Mouse (Mus musculus) forebrain, embryonic 13.5 days (tissue): Measurements from ENCODE around the gene Lgals2. TPM values are rescaled to one million over a fixed set of nuclear protein-coding genes. Genes with fewer than 3 reads are reported as not detected.
"Not testable (repeated sequence)": the region's sequence is repeated elsewhere in the genome, so short reads cannot be mapped to it uniquely, and the experiment has no call there.

Experiments
- ATAC-seq: fragments of 200-750 bp; cut with Nextera tagmentation; 2 replicates; pipeline ENCODE4 v1.8.0; 2017
- H3K27ac ChIP-seq: fragments of 300-500 bp; sonication (generic); 2 replicates; pipeline ENCODE4 v1.5.1; 2015; ENCODE audit warnings: inconsistent platforms, mild to moderate bottlenecking, moderate library complexity
- H3K27me3 ChIP-seq: fragments of 300-500 bp; sonication (generic); 2 replicates; pipeline ENCODE4 v1.6.1; 2015; ENCODE audit warnings: mild to moderate bottlenecking, inconsistent platforms
- H3K36me3 ChIP-seq: fragments of 300-500 bp; sonication (generic); 2 replicates; pipeline ENCODE4 v1.6.1; 2015; ENCODE audit warnings: mild to moderate bottlenecking, inconsistent platforms; ENCODE audit not compliant: poor library complexity, severe bottlenecking
- H3K4me1 ChIP-seq: fragments of 300-500 bp; sonication (generic); 2 replicates; pipeline ENCODE4 v1.6.1; 2015; ENCODE audit warnings: inconsistent platforms
- H3K4me2 ChIP-seq: fragments of 300-500 bp; sonication (generic); 2 replicates; pipeline ENCODE4 v1.6.1; 2015; ENCODE audit warnings: inconsistent platforms, mild to moderate bottlenecking, moderate library complexity
- H3K4me3 ChIP-seq: fragments of 300-500 bp; sonication (generic); 2 replicates; pipeline ENCODE4 v1.5.1; 2015; ENCODE audit warnings: mild to moderate bottlenecking, inconsistent platforms
- H3K9ac ChIP-seq: fragments of 300-500 bp; sonication (generic); 2 replicates; pipeline ENCODE4 v1.6.1; 2015; ENCODE audit warnings: mild to moderate bottlenecking, inconsistent platforms
- H3K9me3 ChIP-seq: fragments of 300-500 bp; sonication (generic); replicated peaks from 2 replicates; pipeline ENCODE4 v1.6.1; 2016; ENCODE audit warnings: inconsistent platforms
- WGBS: fragments of 180-500 bp; shearing (Covaris S2); methylation state at CpG from one replicate; pipeline ENCODE4 v1.1.7; 2015; 5-methylcytosine and 5-hydroxymethylcytosine counted together
- polyA plus RNA-seq: library from polyadenylated mRNA; unstranded; fragments of >200 nt; fragmentation: Nextera tagmentation; extraction: Ambion mirVana; gene quantifications from 2 replicates; pipeline ENCODE4 v1.2.1, GENCODE M21; 2015

Lgals2 gene
- polyA plus RNA-seq, 1 experiment from 2014 or later = not detected

DNA sequence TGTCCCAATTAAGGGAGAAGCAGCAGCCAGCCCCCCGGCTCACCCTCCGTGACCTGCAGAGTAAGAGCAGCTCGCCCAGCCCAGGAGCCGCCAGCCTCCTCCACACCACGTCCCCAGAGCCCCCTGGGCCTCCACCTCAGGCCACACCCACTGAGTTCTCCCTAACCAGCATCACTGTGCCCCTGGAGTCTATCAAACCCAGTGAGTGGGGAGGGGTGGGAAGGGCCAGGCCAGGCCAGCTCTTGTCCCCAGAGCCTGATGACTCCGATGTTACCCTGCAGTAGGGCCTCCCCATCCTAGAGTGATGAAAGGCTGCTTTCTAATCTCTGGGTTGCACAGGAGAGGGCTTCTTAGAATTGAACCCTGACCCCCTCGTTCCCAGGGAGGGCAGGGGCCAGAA, 37.1 kb upstream of the Lgals2 start:
- H3K4me2 ChIP-seq = no peak overlapping the region
- WGBS = 74% methylated on average over 7 of the region's 7 CpGs
- H3K9ac ChIP-seq = no peak overlapping the region
- H3K4me3 ChIP-seq = no peak overlapping the region
- no peak overlapping the region for H3K27ac ChIP-seq
- no peaks in the 10 kb centered on the region for H3K9me3 ChIP-seq
- H3K36me3 ChIP-seq = peaks cover 76% of the 10 kb centered on the region
- H3K4me1 ChIP-seq = no peaks in the 10 kb centered on the region
- ATAC-seq = no peak
- no peaks in the 10 kb centered on the region for H3K27me3 ChIP-seq

DNA sequence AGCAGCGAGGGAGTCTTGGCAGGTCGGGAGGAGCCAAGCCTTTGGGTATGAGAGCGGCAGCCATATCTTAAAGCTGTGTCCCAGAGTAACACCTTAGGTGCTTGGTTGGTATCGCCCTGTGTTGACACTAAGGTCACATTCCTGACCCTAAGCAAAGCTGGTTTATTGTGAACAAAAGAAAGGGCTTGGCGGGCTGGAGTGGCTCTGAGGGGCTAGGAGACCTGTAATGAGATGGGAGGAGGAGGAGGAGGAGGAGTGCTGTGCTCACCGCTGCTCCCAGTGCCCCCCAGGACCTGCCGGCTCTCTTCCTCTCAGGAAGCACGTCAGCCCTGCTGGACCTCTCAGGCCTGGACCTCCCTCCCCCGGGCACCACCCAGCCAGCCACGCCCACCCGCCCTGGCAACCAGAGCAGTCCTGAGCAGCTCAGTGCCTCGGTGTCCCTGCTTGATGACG, 34.1 kb upstream of the Lgals2 start:
- 24% methylated on average over 12 of the region's 13 CpGs for WGBS
- Histone ChIP-seq H3K4me2 (no peak overlapping the region), H3K27me3 (no peaks in the 10 kb centered on the region), H3K4me3 (no peak overlapping the region), H3K9me3 (no peaks in the 10 kb centered on the region), H3K27ac (no peak overlapping the region), H3K9ac (no peak overlapping the region), H3K36me3 (peaks cover 94% of the 10 kb centered on the region), H3K4me1 (no peaks in the 10 kb centered on the region)
- ATAC-seq = no peak

DNA sequence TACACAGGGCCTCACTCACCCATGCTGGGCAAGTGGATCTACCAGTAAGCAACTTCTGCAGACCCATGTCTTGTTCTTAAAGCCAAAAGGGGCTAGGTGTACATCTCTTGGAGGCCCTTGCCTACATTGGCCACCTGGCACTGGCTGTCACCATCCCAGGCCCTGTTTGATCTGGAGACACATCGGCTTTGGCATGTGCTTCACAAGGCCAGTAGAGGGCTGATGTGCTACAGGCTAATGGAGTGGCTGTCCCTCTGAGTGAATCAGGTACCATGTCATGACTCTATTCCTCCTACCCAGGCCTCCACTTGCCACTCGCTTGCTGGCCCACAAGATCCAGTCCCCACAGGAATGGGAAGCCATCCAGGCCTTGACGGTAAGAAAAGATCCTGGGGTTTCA, 26.5 kb upstream of the Lgals2 start:
- H3K4me2 ChIP-seq = no peak overlapping the region
- H3K36me3 ChIP-seq = peaks cover 68% of the 10 kb centered on the region
- no peak overlapping the region for H3K27ac ChIP-seq
- no peak overlapping the region for H3K4me3 ChIP-seq
- H3K27me3 ChIP-seq = no peaks in the 10 kb centered on the region
- H3K9ac ChIP-seq = no peak overlapping the region
- no peak for ATAC-seq
- WGBS = 85% methylated on average over 3 of the region's 3 CpGs
- H3K4me1 ChIP-seq = peaks cover 18% of the 10 kb centered on the region
- H3K9me3 ChIP-seq = no peaks in the 10 kb centered on the region

DNA sequence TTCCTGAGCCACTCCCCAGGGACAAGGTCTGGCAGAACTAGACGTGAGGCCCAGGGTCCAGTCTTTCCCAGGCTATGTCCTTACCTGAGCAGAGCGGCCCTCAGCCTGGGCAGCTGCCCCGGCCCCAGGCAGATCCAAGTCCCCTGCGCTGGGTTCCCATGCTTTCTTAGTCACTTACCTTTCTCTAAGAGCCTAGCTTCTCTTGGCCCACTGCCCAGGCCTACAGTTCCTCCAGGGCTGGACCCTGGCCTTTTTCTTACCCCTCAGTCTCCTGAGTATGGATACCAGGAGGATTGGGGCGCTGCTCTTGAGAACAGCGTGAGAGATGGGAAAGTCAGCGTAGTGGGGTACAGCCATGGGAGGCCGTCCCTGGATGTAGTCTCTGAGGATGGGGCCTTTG, 25.1 kb upstream of the Lgals2 start:
- peaks cover 54% of the 10 kb centered on the region for H3K36me3 ChIP-seq

DNA sequence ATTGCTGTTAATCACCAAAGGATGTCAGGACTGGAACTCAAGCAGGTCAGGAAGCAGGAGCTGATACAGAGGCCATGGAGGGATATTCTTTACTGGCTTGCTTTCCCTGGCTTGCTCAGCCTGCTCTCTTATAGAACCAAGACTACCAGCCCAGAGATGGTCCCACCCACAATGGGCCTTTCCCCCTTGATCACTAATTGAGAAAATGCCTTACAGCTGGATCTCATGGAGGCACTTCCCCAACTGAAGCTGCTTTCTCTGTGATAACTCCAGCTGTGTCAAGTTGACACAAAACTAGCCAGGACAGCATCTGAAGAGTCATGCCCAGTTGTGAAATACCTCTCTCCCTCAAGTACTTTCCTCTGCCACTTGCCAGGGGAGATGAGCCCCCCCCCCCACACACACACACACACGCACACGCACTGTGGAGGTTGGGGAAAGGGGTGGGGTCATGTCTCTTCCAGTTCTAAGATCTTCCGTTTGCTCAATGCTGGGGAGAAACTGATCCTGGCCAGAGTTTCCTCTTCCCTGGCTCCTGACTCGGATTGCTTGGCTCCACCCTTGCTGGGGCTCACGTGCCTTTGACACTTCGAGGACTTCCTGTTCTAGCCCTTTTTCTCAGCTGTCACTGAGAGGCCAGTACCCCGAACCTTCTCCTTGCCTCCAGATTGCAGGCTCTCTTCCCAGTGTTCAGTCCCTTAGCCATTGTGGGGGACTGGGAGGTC, 23.6 kb upstream of the Lgals2 start:
- H3K4me3 ChIP-seq, H3K27me3 ChIP-seq, H3K27ac ChIP-seq, ATAC-seq, H3K9me3 ChIP-seq: not testable (repeated sequence)
- Histone ChIP-seq H3K36me3 (peaks cover 41% of the 10 kb centered on the region), H3K4me2 (peak overlapping the region; percentile 85), H3K9ac (0 out of 2 replicates have a peak overlapping the region, but pooled peaks have one; percentile 9), H3K4me1 (peaks cover 43% of the 10 kb centered on the region)
- 77% methylated on average over 7 of the region's 7 CpGs for WGBS

More for the DNA sequence above, 25.1 kb upstream of the Lgals2 start:
- peaks cover 31% of the 10 kb centered on the region for H3K4me1 ChIP-seq
- 90% methylated on average over 8 of the region's 8 CpGs for WGBS
- H3K9me3 ChIP-seq = no peaks in the 10 kb centered on the region
- H3K27me3 ChIP-seq = no peaks in the 10 kb centered on the region
- H3K27ac ChIP-seq = no peak overlapping the region
- H3K4me2 ChIP-seq = no peak overlapping the region
- no peak overlapping the region for H3K4me3 ChIP-seq
- peak overlapping the region; percentile 27; the same call in 1 of the 2 replicates for H3K9ac ChIP-seq
- no peak for ATAC-seq

DNA sequence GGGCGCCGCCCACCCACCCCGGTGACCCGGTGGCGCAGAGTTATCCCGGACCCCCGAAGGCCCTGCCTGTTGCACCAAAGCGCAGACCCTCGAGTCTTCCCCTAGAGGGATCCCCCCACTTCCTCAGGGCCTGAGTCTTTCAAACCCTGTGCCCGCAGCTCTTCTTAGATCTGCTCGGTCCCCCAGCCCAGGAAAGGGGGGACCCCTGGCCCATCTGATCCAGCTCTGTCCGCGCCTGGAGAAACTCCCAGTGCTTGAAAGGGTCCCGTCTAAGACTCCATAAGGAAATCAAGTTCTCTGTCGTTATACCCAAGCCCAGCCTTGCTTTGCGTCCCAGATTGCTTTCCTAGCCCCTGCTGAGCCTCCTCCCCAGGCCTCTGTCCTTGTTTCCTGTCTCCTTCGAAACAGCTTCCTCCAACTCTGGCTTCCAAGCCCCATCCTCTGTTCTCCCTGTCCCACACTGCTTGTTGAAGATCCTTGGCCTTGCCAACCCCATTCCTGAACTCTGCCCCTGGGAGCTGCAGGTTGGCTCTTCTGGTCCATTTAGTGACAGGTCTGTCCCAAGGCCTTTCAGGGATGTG, 22.6 kb upstream of the Lgals2 start:
- H3K4me1 ChIP-seq = peaks cover 47% of the 10 kb centered on the region
- WGBS = under 1% methylated on average over 15 of the region's 17 CpGs
- H3K27ac ChIP-seq = peak overlapping the region; percentile 98
- H3K9me3 ChIP-seq = no peaks in the 10 kb centered on the region
- peak overlapping the region; percentile 83 for H3K9ac ChIP-seq
- H3K27me3 ChIP-seq = no peaks in the 10 kb centered on the region
- no peak; the same call in 1 of the 2 replicates for ATAC-seq
- peaks cover 31% of the 10 kb centered on the region for H3K36me3 ChIP-seq
- H3K4me3 ChIP-seq = peak overlapping the region; percentile 66
- peak overlapping the region; percentile 85 for H3K4me2 ChIP-seq

DNA sequence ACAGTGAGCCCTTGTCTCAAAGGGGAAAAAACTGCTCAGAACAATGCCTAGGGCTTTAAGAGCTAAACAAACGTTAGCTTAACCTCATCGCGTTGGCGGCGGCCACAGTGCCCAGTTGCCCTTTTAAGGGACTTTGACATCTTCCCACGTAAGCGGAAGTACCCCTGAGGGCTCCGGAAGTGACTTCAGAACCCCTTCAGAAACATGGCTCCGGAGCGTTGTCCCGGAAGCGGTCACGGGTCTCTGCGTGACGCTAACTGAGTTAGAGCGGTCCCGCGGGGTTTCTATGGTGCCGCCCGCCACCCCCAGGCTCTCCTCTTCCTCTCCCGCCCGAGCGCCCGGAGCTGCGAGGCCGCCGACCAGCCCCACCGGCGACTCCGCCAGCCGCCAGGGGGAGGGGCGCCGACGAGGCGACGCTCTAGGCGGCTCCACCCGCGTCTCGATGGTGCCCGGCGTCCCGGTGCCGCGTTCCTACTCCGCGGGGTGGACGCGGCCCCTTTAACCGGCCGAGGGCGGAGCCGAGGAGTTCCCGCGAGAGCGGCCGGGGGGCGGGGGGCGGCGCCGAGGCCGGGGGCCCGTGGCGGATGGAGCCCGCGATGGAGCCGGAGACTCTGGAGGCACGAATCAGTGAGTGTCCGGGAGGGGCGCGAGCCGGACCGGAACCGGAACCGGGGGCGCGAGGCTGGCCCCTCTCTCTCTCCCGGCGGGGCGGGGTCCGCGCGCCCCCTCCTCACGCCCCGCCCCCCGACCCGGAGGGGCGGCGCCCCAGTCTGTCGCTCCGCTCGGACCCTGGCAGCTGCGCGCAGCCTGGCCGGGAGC, 21.9 kb upstream of the Lgals2 start, which contains the start of gene Gga1:
Gene Gga1, plus strand, starts transcription at position 200 of the 819 bp plus-strand sequence.
- no peaks in the 10 kb centered on the region for H3K9me3 ChIP-seq
- under 1% methylated on average over 65 of the region's 95 CpGs for WGBS
- H3K4me1 ChIP-seq = peaks cover 47% of the 10 kb centered on the region
- peak within 1 kb of the TSS; percentile 85 for H3K4me2 ChIP-seq
- H3K4me3 ChIP-seq = peak within 1 kb of the TSS; percentile 66
- peak within 1 kb of the TSS; percentile 83 for H3K9ac ChIP-seq
- no peaks in the 10 kb centered on the region for H3K27me3 ChIP-seq
- H3K27ac ChIP-seq = peak within 1 kb of the TSS; percentile 98
- peak; percentile 92 for ATAC-seq
- H3K36me3 ChIP-seq = peaks cover 24% of the 10 kb centered on the region

DNA sequence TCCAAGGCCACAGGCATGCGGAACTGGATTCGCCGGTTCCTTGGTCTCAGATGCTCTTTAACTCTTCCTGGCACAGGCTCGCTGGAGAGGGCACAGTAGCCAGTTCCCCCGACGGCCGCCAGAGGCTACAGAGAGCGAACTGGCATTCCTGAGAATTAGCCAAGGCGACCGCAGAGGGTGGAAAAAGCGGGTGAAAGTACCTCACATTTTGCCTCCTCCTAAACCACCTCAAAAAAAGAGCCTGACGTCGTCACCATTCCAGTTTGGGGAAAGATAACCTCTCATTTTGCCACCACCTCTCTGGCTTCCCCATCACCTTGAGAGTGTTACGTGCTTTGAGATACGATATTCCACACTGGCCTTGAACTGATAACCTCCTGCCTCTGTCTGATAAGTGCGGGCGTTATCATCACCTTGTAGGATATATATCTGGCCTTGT, 20.9 kb upstream of the Lgals2 start:
- H3K9ac ChIP-seq = peak overlapping the region; percentile 69
- no peak for ATAC-seq
- 3% methylated on average over 17 of the region's 17 CpGs for WGBS
- H3K4me1 ChIP-seq = peaks cover 47% of the 10 kb centered on the region
- H3K4me3 ChIP-seq = peak overlapping the region; percentile 66
- H3K4me2 ChIP-seq = peak overlapping the region; percentile 85
- H3K27me3 ChIP-seq = no peaks in the 10 kb centered on the region
- peak overlapping the region; percentile 98 for H3K27ac ChIP-seq
- no peaks in the 10 kb centered on the region for H3K9me3 ChIP-seq
- H3K36me3 ChIP-seq = peaks cover 15% of the 10 kb centered on the region

DNA sequence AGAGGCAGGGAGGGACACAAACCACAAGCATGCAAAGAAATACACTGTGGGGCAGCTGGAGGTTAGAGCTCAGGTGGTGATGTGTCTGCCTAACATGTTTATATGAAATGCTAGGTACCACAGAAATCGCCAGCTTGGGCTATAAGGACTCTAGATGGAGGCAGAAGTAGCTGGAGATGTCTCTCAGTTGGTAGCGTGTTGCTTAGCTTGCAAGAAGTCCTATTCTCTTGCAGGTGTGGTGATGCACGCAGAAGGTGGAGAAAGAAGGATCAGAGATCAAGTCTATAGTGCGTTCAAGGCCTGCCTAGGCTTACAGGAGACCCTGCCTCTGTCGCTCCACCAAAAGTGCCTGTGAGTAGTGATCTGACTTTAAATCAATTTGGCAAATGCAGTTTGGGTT, 20.2 kb upstream of the Lgals2 start:
- peak overlapping the region; percentile 98; the same call in 1 of the 2 replicates for H3K27ac ChIP-seq
- H3K9me3 ChIP-seq = no peaks in the 10 kb centered on the region
- no peaks in the 10 kb centered on the region for H3K27me3 ChIP-seq
- 83% methylated on average over 5 of the region's 5 CpGs for WGBS
- H3K36me3 ChIP-seq = peaks cover 7% of the 10 kb centered on the region
- H3K4me3 ChIP-seq = no peak overlapping the region
- H3K9ac ChIP-seq = peak overlapping the region; percentile 69; the same call in 1 of the 2 replicates
- peaks cover 47% of the 10 kb centered on the region for H3K4me1 ChIP-seq
- no peak for ATAC-seq
- H3K4me2 ChIP-seq = peak overlapping the region; percentile 85

DNA sequence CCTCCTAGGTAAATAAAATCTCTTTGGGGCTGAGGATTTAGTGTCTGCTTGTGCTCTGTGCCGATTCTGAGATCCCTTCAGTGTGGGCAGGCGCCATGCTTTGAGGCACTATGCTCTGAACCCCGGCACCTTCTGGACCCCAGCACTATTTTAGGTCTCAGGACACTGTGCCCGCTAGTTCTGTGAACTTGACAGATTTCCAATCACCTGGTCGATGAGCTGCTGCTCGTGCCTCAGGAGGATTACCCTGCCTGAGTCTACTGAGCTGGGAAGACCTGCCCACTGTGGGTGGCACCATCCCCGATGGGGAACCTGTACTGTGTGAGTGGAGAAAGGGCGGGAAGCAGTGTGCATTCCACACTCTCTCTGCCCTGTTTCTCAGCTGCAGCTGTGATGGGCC, 19.7 kb upstream of the Lgals2 start:
- H3K9ac ChIP-seq = no peak overlapping the region

DNA sequence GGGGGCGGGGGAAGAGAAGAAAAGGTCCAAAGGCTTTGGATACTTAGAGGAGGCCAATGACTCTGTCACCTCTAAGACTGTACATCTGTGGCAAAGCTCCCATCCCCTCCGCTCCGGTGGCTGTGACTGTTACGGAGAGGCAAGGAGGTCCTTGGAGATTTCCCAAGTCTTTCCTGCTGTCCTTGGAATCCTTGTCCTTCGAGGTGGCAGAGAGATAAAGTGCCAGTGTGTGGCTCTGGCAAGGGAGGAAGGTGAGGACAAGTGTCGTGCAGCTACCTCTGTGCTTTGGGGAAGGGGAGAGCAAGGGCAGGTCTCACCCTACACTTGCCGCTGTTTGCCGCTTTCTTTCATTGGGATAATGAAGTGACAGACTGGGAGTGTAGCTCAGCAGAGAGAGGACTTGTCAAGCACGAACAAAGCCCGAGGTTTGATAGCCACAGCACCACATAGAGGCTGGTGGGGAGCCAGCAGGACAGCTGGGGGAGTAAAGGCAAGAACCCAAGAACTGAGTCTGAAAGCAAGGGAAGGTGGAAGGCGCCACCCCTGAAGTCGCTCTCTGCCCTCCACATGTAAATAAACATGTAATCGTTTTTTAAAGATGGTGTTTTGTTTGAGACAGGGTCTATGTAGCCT, 18.6 kb upstream of the Lgals2 start:
- 49% methylated on average over 13 of the region's 13 CpGs for WGBS
- H3K27ac ChIP-seq = peak overlapping the region; percentile 78
- H3K4me1 ChIP-seq = peaks cover 43% of the 10 kb centered on the region

More for the DNA sequence above, 19.7 kb upstream of the Lgals2 start:
- peaks cover 47% of the 10 kb centered on the region for H3K4me1 ChIP-seq
- H3K36me3 ChIP-seq = peaks cover 5% of the 10 kb centered on the region; the same call in 1 of the 2 replicates
- H3K27me3 ChIP-seq = no peaks in the 10 kb centered on the region
- no peak overlapping the region for H3K4me3 ChIP-seq
- no peak overlapping the region for H3K4me2 ChIP-seq
- WGBS = 73% methylated on average over 8 of the region's 8 CpGs
- H3K9me3 ChIP-seq = no peaks in the 10 kb centered on the region
- ATAC-seq = no peak
- H3K27ac ChIP-seq = no peak overlapping the region

More for the DNA sequence above, 18.6 kb upstream of the Lgals2 start:
- Histone ChIP-seq H3K4me3 (no peak overlapping the region), H3K36me3 (no peaks in the 10 kb centered on the region), H3K9ac (peak overlapping the region; percentile 7; the same call in 1 of the 2 replicates), H3K27me3 (no peaks in the 10 kb centered on the region), H3K4me2 (peak overlapping the region; percentile 26; the same call in 1 of the 2 replicates), H3K9me3 (no peaks in the 10 kb centered on the region)
- no peak for ATAC-seq
